Mouse (Mus musculus) liver, embryonic 15.5 days (tissue): Measurements from ENCODE around the gene Dpp7. TPM values are rescaled to one million over a fixed set of nuclear protein-coding genes. Genes with fewer than 3 reads are reported as not detected.

ENCODE experiments used
- ATAC-seq: fragments of 200-750 bp; cut with Nextera tagmentation; 2 replicates; pipeline ENCODE4 v1.8.0; 2017; ENCODE audit warnings: moderate number of reproducible peaks, mild to moderate bottlenecking, moderate library complexity; ENCODE audit not compliant: insufficient read depth
- H3K27ac ChIP-seq: fragments of 300-500 bp; sonication (generic); replicated peaks from 2 replicates; pipeline ENCODE4 v1.5.1; 2015; ENCODE audit warnings: mild to moderate bottlenecking, inconsistent platforms
- H3K27me3 ChIP-seq: fragments of 300-500 bp; sonication (generic); 2 replicates; pipeline ENCODE4 v1.6.1; 2015; ENCODE audit warnings: mild to moderate bottlenecking, inconsistent platforms
- H3K36me3 ChIP-seq: fragments of 300-500 bp; sonication (generic); replicated peaks from 2 replicates; pipeline ENCODE4 v1.6.1; 2015; ENCODE audit warnings: moderate library complexity, mild to moderate bottlenecking, inconsistent platforms
- H3K4me1 ChIP-seq: fragments of 300-500 bp; sonication (generic); replicated peaks from 2 replicates; pipeline ENCODE4 v1.6.1; 2015; ENCODE audit warnings: inconsistent platforms
- H3K4me2 ChIP-seq: fragments of 300-500 bp; sonication (generic); 2 replicates; pipeline ENCODE4 v1.6.1; 2015; ENCODE audit warnings: moderate library complexity, mild to moderate bottlenecking, inconsistent platforms
- H3K4me3 ChIP-seq: fragments of 300-500 bp; sonication (generic); replicated peaks from 2 replicates; pipeline ENCODE4 v1.5.1; 2015; ENCODE audit warnings: mild to moderate bottlenecking, inconsistent platforms
- H3K9ac ChIP-seq: fragments of 300-500 bp; sonication (generic); 2 replicates; pipeline ENCODE4 v1.6.1; 2015; ENCODE audit warnings: moderate library complexity, mild to moderate bottlenecking, inconsistent platforms
- H3K9me3 ChIP-seq: fragments of 300-500 bp; sonication (generic); replicated peaks from 2 replicates; pipeline ENCODE4 v1.6.1; 2016; ENCODE audit warnings: inconsistent platforms
- WGBS: fragments of 180-500 bp; shearing (Covaris S2); methylation state at CpG from one replicate; pipeline ENCODE4 v1.1.7; 2015; ENCODE audit warnings: mixed read lengths; ENCODE audit not compliant: insufficient replicate concordance; 5-methylcytosine and 5-hydroxymethylcytosine counted together
- polyA plus RNA-seq: library from polyadenylated mRNA; unstranded; fragments of >200 nt; fragmentation: Nextera tagmentation; extraction: Ambion mirVana; gene quantifications from 2 replicates; pipeline ENCODE4 v1.2.1, GENCODE M21; 2015

The Dpp7 gene
- polyA plus RNA-seq, 1 experiment from 2014 or later = 11.5 TPM

DNA sequence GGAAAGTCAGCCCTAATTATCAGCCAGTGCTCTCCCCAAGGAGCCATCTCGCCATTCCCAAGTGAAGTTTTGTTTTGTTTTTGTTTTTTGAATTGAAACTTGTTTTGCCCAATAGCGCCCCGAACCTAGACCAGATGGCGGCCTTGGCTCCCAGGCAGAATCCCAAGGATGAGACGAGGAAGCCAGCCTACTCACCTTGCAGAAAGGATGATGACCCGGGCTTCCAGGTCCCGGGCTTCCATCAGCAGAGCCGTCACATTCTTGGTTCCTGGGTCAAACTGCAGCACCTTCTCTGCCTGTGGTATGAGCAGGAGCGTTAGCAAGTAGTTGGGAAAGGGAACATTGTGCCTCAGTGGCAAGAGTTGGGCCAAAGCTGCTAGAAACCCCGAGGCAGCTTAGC lies 46.0 kb downstream of the Dpp7 start:
- ATAC-seq = no peak
- 35% methylated on average over 10 of the region's 10 CpGs for WGBS
- Histone ChIP-seq H3K4me2 (no peak overlapping the region), H3K36me3 (no peaks in the 10 kb centered on the region), H3K9me3 (no peaks in the 10 kb centered on the region), H3K27me3 (peaks cover 98% of the 10 kb centered on the region), H3K4me1 (peaks cover 3% of the 10 kb centered on the region), H3K4me3 (no peak overlapping the region), H3K9ac (no peak overlapping the region), H3K27ac (no peak overlapping the region)

DNA sequence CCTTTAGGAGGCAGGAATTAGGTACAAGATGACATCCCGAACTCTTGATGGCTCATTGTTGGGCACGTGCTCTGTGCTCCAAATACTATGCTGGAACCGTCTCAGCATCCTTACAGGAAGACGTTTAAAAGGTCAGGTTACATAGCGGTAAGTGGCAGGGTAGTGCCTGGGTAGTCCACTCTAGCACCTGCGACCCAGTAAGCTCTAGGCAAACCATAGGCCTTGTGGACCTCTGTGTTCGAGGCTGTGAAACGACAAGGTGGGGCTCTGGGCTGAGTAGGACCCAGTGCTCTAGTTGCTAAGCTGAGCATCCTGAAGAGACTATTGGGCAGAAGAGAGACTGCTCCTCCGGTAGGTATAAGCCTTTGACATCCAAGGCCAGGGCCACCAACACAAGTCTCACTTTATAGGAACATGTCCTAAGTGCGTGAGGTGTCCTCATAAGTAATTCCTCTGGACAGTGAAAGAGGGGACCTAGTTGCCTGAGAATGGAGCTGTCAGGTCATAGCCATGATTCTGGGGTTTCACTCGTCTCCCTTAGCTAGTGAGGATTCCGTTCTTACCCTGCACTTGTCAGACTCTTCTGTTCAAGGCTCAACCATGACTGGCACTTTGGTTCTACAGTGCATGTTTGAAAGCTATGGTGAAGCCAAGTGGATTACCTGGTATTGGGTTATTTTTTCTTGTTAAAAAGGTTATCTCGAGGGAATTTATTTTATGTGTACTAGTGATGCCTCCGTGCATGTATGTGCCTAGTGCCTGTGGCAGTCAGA lies 50.4 kb downstream of the Dpp7 start:
- Histone ChIP-seq H3K4me1 (peaks cover 12% of the 10 kb centered on the region), H3K27me3 (peaks cover 88% of the 10 kb centered on the region), H3K4me3 (no peak overlapping the region), H3K4me2 (no peak overlapping the region), H3K9me3 (no peaks in the 10 kb centered on the region), H3K9ac (no peak overlapping the region), H3K27ac (no peak overlapping the region), H3K36me3 (no peaks in the 10 kb centered on the region)
- WGBS = 38% methylated on average over 14 of the region's 14 CpGs
- ATAC-seq = no peak

DNA sequence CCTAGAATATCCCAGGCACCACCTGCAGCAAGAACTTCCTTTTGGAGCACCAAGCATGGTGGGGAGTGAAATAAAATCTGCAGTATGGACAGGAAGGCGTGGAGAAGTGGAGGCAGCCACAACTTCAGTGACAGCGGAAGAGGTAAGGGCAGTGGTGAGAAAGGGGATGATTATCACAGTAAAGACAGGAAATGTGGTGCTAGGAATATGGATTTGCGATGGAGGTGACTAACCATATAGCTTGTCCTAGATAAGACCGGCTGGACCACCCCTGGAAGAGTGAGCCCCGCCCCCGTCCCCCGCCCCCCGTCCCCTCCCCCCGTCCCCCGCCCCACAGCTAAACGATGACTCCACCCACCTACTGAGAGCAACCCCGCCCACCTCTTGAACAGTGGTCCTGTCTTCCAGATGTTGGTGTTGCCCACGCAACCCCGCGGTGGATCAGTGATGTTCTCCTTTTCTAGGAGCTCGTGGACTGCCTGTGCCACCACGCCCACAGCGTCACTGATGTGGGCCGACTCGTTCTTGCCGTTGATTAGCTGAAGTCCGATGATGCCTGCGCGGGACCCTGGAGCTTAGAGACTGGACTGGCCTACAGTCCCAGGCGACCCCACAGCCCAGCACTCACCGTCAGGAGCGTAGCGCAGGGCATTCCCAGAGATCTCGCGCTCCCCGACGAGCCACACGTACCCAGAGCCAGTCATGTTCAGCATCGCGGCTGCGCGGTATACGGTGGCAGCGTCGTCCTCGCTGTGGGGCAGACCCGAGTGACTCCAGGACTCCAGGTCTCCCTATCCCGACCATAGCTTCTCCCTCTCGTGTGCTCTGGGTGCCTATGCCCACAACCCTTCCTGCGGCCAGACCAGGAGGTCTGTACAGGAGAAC lies 51.3 kb downstream of the Dpp7 start:
- ATAC-seq = no peak
- H3K4me3 ChIP-seq = peak overlapping the region; percentile 37
- H3K9ac ChIP-seq = no peak overlapping the region
- no peaks in the 10 kb centered on the region for H3K36me3 ChIP-seq
- H3K4me2 ChIP-seq = peak overlapping the region; percentile 67
- peaks cover 12% of the 10 kb centered on the region for H3K4me1 ChIP-seq
- H3K27ac ChIP-seq = no peak overlapping the region
- peaks cover 79% of the 10 kb centered on the region for H3K27me3 ChIP-seq
- WGBS = 1% methylated on average over 42 of the region's 45 CpGs
- H3K9me3 ChIP-seq = no peaks in the 10 kb centered on the region

DNA sequence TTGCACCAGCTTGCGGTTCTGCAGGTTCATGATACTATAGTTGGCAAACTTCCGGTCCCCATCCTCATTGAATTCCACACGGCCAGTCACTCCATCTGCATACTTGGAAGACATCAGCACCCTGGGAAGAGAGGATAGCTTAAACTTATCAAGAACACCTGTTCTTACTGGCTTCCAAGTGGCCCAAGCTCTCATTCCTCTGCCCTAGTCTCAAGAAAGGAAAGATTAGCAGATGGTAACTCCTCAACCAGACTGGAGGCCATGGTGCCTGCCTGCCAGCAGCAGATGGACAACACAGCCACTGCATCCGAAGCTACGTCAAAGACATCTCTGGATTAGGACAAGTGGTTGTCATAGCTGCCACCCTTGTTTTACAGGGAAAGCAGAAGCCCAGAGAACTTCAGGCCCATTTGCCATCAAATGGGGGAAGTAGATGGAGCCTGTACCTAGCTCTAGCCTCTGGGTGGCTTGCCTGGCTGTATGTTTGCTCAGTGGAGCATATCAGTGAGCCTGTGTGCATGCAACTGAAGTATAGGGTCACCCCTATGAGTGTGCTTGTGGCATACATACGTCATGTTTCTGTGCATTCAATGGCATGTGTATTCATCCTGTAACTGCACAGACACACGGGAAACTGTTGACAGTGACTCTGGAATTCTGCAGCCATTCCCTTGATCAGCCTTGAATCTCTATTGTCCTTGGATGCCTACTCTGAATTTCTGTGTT lies 52.1 kb downstream of the Dpp7 start:
- no peak for ATAC-seq
- 56% methylated on average over 7 of the region's 7 CpGs for WGBS
- Histone ChIP-seq H3K9ac (no peak overlapping the region), H3K36me3 (no peaks in the 10 kb centered on the region), H3K27me3 (peaks cover 73% of the 10 kb centered on the region), H3K9me3 (no peaks in the 10 kb centered on the region), H3K4me3 (no peak overlapping the region), H3K4me1 (peaks cover 12% of the 10 kb centered on the region), H3K4me2 (peak overlapping the region; percentile 67; the same call in 1 of the 2 replicates), H3K27ac (no peak overlapping the region)

DNA sequence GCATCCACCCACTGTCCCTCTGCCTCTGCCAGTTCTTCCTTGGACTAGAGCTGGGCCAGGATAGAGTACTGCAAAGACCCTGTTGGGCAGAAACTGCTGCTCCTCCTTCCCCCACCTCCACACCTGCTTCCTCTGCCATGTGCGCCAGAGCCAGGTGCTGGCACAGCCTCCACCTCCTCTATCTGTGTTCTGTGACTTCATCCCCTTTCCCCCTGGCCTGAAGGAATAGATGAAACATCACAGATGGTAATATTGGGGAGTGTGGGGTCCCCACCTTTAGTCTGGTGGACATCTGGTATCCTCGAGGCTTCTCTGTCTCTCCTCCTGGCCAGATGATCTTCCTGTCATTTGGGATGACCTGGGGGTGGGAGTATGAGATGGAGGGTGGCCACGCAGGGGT lies 52.7 kb downstream of the Dpp7 start:
- H3K27ac ChIP-seq = no peak overlapping the region
- peaks cover 68% of the 10 kb centered on the region for H3K27me3 ChIP-seq
- 47% methylated on average over 3 of the region's 3 CpGs for WGBS
- H3K4me3 ChIP-seq = no peak overlapping the region
- no peaks in the 10 kb centered on the region for H3K9me3 ChIP-seq
- H3K4me2 ChIP-seq = no peak overlapping the region
- H3K36me3 ChIP-seq = no peaks in the 10 kb centered on the region
- no peak for ATAC-seq
- H3K4me1 ChIP-seq = peaks cover 12% of the 10 kb centered on the region
- H3K9ac ChIP-seq = no peak overlapping the region

Other genes starting within 250 kb of the Dpp7 start
- 2.1 and 2.4 TPM in 2 replicates for gene Nrarp, start 175.6 kb downstream of the Dpp7 start, polyA plus RNA-seq
- 6.2 and 6.8 TPM in 2 replicates for gene Tor4a, start 159.5 kb downstream of the Dpp7 start, polyA plus RNA-seq
- 35.9 and 40.6 TPM in 2 replicates for gene Nelfb, start 144.9 kb downstream of the Dpp7 start, polyA plus RNA-seq
- gene Stpg3, start 141.7 kb downstream of the Dpp7 start, polyA plus RNA-seq = not detected in 2 replicates
- 1.0 TPM in 1 of 2 replicates, not detected in the other for gene Fam166a, start 137.6 kb downstream of the Dpp7 start, polyA plus RNA-seq
- gene Tubb4b, start 131.7 kb downstream of the Dpp7 start, polyA plus RNA-seq = 695 and 769 TPM in 2 replicates
- not detected in 2 replicates for gene Slc34a3, start 122.0 kb downstream of the Dpp7 start, polyA plus RNA-seq
- gene Rnf224, start 119.6 kb downstream of the Dpp7 start, polyA plus RNA-seq = not detected in 2 replicates
- 0.31 and 0.59 TPM in 2 replicates for gene Rnf208, start 114.1 kb downstream of the Dpp7 start, polyA plus RNA-seq
- 0.14 TPM in 1 of 2 replicates, not detected in the other for gene Cysrt1, start 113.9 kb downstream of the Dpp7 start, polyA plus RNA-seq
- 1.7 and 1.9 TPM in 2 replicates for gene AL732309.1, start 109.5 kb downstream of the Dpp7 start, polyA plus RNA-seq
- gene Tmem203, start 100.9 kb downstream of the Dpp7 start, polyA plus RNA-seq = 11.9 and 12.5 TPM in 2 replicates
- gene Tprn, start 93.7 kb downstream of the Dpp7 start, polyA plus RNA-seq = 3.9 and 5.4 TPM in 2 replicates
- gene Ssna1, start 83.9 kb downstream of the Dpp7 start, polyA plus RNA-seq = 116 and 124 TPM in 2 replicates
- 41.7 and 45.0 TPM in 2 replicates for gene Anapc2, start 83.9 kb downstream of the Dpp7 start, polyA plus RNA-seq
- gene Tmem210, start 68.2 kb downstream of the Dpp7 start, polyA plus RNA-seq = not detected in 2 replicates
- not detected in 2 replicates for gene Lrrc26, start 66.4 kb downstream of the Dpp7 start, polyA plus RNA-seq
- gene Grin1, start 37.2 kb downstream of the Dpp7 start, polyA plus RNA-seq = not detected in 2 replicates
- gene Man1b1, start 24.0 kb downstream of the Dpp7 start, polyA plus RNA-seq = 15.9 and 17.1 TPM in 2 replicates
- 15.1 and 15.4 TPM in 2 replicates for gene Uap1l1, start 9.3 kb upstream of the Dpp7 start, polyA plus RNA-seq
- gene Sapcd2, start 16.0 kb upstream of the Dpp7 start, polyA plus RNA-seq = 18.5 and 19.5 TPM in 2 replicates
- gene Entpd2, start 39.5 kb upstream of the Dpp7 start, polyA plus RNA-seq = 0.58 and 0.71 TPM in 2 replicates
- gene Npdc1, start 43.0 kb upstream of the Dpp7 start, polyA plus RNA-seq = 4.5 and 6.1 TPM in 2 replicates
- 1.2 and 1.7 TPM in 2 replicates for gene Fut7, start 66.9 kb upstream of the Dpp7 start, polyA plus RNA-seq
- 1.2 and 1.3 TPM in 2 replicates for gene Abca2, start 72.3 kb upstream of the Dpp7 start, polyA plus RNA-seq
- 0.38 and 1.0 TPM in 2 replicates for gene Clic3, start 100.5 kb upstream of the Dpp7 start, polyA plus RNA-seq
- gene Paxx, start 104.7 kb upstream of the Dpp7 start, polyA plus RNA-seq = 8.3 and 10.6 TPM in 2 replicates
- gene Ptgds, start 113.7 kb upstream of the Dpp7 start, polyA plus RNA-seq = 0.23 and 0.38 TPM in 2 replicates
- not detected in 2 replicates for gene Lcn12, start 137.6 kb upstream of the Dpp7 start, polyA plus RNA-seq
- gene Fbxw5, start 144.4 kb upstream of the Dpp7 start, polyA plus RNA-seq = 24.0 and 28.6 TPM in 2 replicates
- 64.9 and 88.1 TPM in 2 replicates for gene C8g, start 145.4 kb upstream of the Dpp7 start, polyA plus RNA-seq
- 14.1 and 15.1 TPM in 2 replicates for gene Traf2, start 190.6 kb upstream of the Dpp7 start, polyA plus RNA-seq
- 186 and 201 TPM in 2 replicates for gene Edf1, start 201.5 kb upstream of the Dpp7 start, polyA plus RNA-seq
- 0.32 and 7.7 TPM in 2 replicates for gene Mamdc4, start 218.5 kb upstream of the Dpp7 start, polyA plus RNA-seq
- gene Phpt1, start 218.9 kb upstream of the Dpp7 start, polyA plus RNA-seq = 31.2 and 36.3 TPM in 2 replicates
- gene Ajm1, start 225.4 kb upstream of the Dpp7 start, polyA plus RNA-seq = 0.03 TPM in 1 of 2 replicates, not detected in the other